Mouse (Mus musculus) heart, embryonic 15.5 days (tissue): ENCODE data around the gene Yrdc. TPM values are rescaled to one million over a fixed set of nuclear protein-coding genes. Genes with fewer than 3 reads are reported as not detected.
A peak's percentile ranks its signal among the peaks of the same experiment; 100 is the strongest.

ENCODE experiments used
- ATAC-seq: fragments of 200-750 bp; cut with Nextera tagmentation; replicated peaks from 2 replicates; pipeline ENCODE4 v1.8.0; 2017; ENCODE audit warnings: low read depth, moderate TSS enrichment; ENCODE audit not compliant: insufficient number of reproducible peaks, insufficient read depth, low FRiP score
- H3K27ac ChIP-seq: fragments of 300-500 bp; sonication (generic); 2 replicates; pipeline ENCODE4 v1.5.1; 2015; ENCODE audit warnings: mild to moderate bottlenecking, inconsistent platforms
- H3K27me3 ChIP-seq: fragments of 300-500 bp; sonication (generic); 2 replicates; pipeline ENCODE4 v1.6.1; 2015; ENCODE audit warnings: inconsistent platforms
- H3K36me3 ChIP-seq: fragments of 300-500 bp; sonication (generic); 2 replicates; pipeline ENCODE4 v1.6.1; 2015; ENCODE audit warnings: mild to moderate bottlenecking, inconsistent platforms
- H3K4me1 ChIP-seq: fragments of 300-500 bp; sonication (generic); replicated peaks from 2 replicates; pipeline ENCODE4 v1.6.1; 2015; ENCODE audit warnings: inconsistent platforms
- H3K4me2 ChIP-seq: fragments of 300-500 bp; sonication (generic); 2 replicates; pipeline ENCODE4 v1.6.1; 2015; ENCODE audit warnings: inconsistent platforms, mild to moderate bottlenecking, moderate library complexity
- H3K4me3 ChIP-seq: fragments of 300-500 bp; sonication (generic); 2 replicates; pipeline ENCODE4 v1.5.1; 2015; ENCODE audit warnings: mild to moderate bottlenecking, inconsistent platforms
- H3K9ac ChIP-seq: fragments of 300-500 bp; sonication (generic); 2 replicates; pipeline ENCODE4 v1.6.1; 2015; ENCODE audit warnings: mild to moderate bottlenecking, inconsistent platforms
- H3K9me3 ChIP-seq: fragments of 300-500 bp; sonication (generic); replicated peaks from 2 replicates; pipeline ENCODE4 v1.6.1; 2016; ENCODE audit warnings: inconsistent platforms
- WGBS: fragments of 180-500 bp; shearing (Covaris S2); methylation state at CpG from one replicate; pipeline ENCODE4 v1.1.7; 2015; ENCODE audit warnings: mixed read lengths; 5-methylcytosine and 5-hydroxymethylcytosine counted together
- polyA plus RNA-seq: library from polyadenylated mRNA; unstranded; fragments of >200 nt; fragmentation: Nextera tagmentation; extraction: Ambion mirVana; gene quantifications from 2 replicates; pipeline ENCODE4 v1.2.1, GENCODE M21; 2015

Yrdc gene
- polyA plus RNA-seq, 1 experiment from 2014 or later = 20.4 TPM

DNA sequence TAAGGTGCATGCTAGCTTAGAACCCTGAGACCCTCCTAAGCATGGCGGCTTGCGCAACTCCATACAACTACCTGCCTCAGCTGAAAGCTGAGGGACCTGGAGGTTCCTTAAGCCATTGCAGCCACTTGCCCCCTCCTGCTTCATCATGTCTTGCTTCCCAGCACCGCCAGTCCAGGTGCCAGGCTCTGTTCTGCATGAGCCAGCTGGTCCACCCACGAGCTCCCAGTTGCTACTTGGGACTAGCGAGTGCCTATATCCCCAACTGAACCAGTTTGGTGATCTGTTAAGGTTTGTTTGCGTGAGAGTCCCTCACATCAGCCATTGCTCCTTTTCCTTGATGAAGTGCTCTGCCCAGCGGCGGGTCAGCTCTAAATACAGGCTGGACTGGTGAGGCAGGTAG is 5.8 kb downstream of the Yrdc start:
- Histone ChIP-seq H3K27me3 (peaks cover 8% of the 10 kb centered on the region), H3K9me3 (no peaks in the 10 kb centered on the region), H3K4me3 (no peak overlapping the region), H3K4me1 (peaks cover 14% of the 10 kb centered on the region), H3K9ac (no peak overlapping the region), H3K27ac (no peak overlapping the region), H3K4me2 (no peak overlapping the region), H3K36me3 (peaks cover 19% of the 10 kb centered on the region; the same call in 1 of the 2 replicates)
- WGBS = 90% methylated on average over 8 of the region's 8 CpGs
- no peak for ATAC-seq

DNA sequence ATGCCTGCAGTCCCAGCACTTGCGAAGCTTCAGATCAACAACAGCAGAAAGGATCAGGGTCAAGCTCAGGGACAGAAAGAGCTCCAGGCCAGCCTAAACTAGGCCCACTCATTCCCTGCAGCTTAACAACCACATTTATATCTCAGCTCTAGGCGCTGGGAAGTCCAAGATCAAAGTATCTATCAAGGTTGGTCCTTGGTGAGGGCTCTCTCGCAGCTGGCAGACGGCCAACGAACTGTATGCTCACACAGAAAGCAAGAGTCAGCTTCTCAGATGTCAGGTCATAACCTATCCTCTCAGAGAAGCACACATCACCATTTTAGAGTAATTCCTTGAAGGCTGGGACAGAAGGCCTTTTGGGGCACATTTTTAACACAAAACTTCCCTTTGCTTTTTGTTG is 7.9 kb downstream of the Yrdc start:
- Histone ChIP-seq H3K4me1 (peaks cover 13% of the 10 kb centered on the region), H3K4me3 (no peak overlapping the region), H3K4me2 (no peak overlapping the region), H3K27ac (no peak overlapping the region), H3K36me3 (peaks cover 17% of the 10 kb centered on the region; the same call in 1 of the 2 replicates), H3K9me3 (no peaks in the 10 kb centered on the region), H3K27me3 (peaks cover 29% of the 10 kb centered on the region), H3K9ac (no peak overlapping the region)
- WGBS = 50% methylated on average over 5 of the region's 5 CpGs
- no peak for ATAC-seq

DNA sequence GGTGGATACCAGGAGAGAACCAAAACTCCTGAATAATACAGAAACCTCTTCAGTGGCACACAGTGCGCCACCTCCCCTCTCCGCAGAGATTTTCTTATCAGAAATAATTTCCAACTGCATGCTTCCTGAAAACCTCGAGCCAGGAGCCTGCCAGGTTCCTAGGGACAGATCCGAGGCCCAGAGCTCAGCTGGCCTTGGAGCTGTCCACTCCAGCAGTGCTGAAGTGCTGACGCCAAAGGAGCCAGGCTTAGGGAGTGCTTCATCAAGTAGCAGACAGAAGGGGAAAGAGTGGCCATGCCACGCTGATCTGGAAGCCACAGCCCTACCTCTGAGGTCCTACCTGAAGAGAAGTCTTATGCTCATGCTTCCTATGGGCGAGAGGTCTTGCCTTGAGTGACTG is 10.0 kb downstream of the Yrdc start:
- Histone ChIP-seq H3K4me1 (peaks cover 13% of the 10 kb centered on the region), H3K9me3 (no peaks in the 10 kb centered on the region), H3K4me2 (no peak overlapping the region), H3K27ac (no peak overlapping the region), H3K9ac (no peak overlapping the region), H3K27me3 (peaks cover 35% of the 10 kb centered on the region), H3K36me3 (peaks cover 6% of the 10 kb centered on the region; the same call in 1 of the 2 replicates), H3K4me3 (no peak overlapping the region)
- ATAC-seq = 0 out of 2 replicates have a peak, but pooled peaks have one; percentile 16
- 1% methylated on average over 7 of the region's 7 CpGs for WGBS

DNA sequence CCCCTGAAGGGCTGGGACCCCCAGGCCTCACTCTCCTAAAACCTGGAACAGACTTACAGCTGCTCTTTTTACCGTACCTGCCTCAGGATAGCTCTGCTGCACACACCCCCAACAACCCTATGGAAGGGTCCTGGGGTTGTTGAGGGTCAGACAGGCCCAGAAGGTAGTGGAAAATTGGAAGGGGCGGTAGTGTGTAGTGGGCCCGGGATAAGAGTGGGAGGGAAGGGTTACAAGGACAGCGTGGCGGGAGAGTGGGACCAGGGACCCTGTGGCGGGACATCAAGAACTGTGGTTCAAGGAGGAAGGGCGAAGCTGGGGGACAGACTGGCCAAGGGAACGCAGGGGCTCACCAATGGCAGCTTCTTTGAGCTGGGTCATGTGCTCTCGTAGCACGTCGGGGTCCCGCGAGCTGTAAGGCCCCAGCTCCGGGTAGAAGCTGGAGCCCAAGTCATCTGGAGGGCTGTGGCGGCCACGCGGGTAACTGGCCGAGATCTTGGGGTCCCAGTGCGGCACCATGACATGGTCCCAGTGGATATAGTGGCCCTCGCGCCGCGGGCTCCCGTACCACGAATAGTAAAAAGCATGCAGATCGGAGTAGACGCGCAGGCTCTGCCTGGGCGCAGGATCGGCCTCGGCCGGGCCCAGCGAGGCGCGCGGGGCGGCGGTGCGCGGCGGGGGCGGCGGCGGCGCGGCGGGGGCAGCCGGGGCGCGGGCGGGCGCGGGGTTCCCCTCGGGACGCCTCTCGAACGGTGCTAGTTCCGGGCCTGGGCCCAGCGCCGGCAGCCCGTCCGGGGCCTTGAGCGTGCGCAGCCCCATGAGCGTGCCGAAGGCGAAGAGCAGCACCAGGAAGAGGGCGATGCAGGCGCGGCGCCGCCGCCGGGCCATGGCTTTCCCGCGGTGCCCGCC is 11.1 kb downstream of the Yrdc start, which contains the start of gene Maneal:
Maneal (minus strand) TSS at position 889 of the 906 bp plus-strand sequence.
- Histone ChIP-seq H3K27me3 (peaks cover 37% of the 10 kb centered on the region), H3K4me3 (peak within 1 kb of the TSS; percentile 48), H3K9me3 (no peaks in the 10 kb centered on the region), H3K36me3 (no peaks in the 10 kb centered on the region; the same call in 1 of the 2 replicates), H3K27ac (no peak within 1 kb of the TSS), H3K4me2 (peak within 1 kb of the TSS; percentile 80), H3K9ac (no peak within 1 kb of the TSS), H3K4me1 (peaks cover 13% of the 10 kb centered on the region)
- 5% methylated on average over 43 of the region's 77 CpGs for WGBS
- ATAC-seq = peak; percentile 47

DNA sequence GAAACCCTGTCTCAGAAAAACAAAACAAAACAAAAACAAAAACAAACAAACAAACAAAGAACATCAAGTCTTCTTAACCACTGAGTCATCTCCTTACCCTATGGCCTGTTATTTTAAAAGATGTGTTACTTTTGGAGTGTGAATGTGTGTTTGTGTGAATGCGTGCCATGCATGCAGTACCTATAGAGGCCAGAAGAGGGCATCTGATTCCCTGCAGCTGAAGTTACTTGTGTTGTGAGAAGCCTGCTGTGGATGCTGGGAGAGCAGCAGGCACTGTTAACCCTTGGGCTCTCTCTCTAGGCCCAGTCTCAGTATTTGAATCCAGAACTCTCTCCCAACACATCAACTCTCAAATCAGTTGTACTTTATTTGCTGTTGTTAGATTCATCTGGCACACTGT is 22.2 kb downstream of the Yrdc start:
- 87% methylated on average over 1 of the region's 1 CpGs for WGBS
- no peak overlapping the region for H3K4me3 ChIP-seq
- ATAC-seq = no peak
- H3K27ac ChIP-seq = no peak overlapping the region
- H3K4me2 ChIP-seq = no peak overlapping the region
- H3K27me3 ChIP-seq = no peaks in the 10 kb centered on the region
- peaks cover 3% of the 10 kb centered on the region; the same call in 1 of the 2 replicates for H3K9me3 ChIP-seq
- no peak overlapping the region for H3K9ac ChIP-seq
- H3K4me1 ChIP-seq = no peaks in the 10 kb centered on the region
- H3K36me3 ChIP-seq = no peaks in the 10 kb centered on the region

DNA sequence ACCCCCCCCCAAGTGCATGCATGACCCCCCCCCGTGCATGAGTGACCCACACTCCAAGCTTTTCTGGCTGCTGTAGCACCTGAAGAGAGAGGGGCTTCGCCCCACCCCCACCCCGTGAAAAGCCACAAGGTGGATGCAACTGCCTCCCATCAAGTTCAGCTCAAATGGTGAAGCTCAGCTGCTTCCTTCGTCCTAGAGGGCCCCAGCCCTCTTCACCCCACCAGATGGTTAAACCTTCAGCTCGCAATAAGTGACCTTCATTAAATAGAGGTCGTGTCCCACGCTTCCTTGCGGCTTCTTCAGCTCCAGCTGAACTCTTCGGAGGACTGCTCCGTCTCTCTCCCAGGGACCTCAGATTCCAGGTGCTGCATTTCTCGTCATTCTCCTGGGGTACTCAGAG is 30.1 kb downstream of the Yrdc start, which contains the start of gene Epha10:
Epha10 (plus strand) TSS at position 301 of the 400 bp plus-strand sequence.
- H3K27me3 ChIP-seq = peaks cover 67% of the 10 kb centered on the region
- no peaks in the 10 kb centered on the region for H3K36me3 ChIP-seq
- H3K9me3 ChIP-seq = no peaks in the 10 kb centered on the region
- peak within 1 kb of the TSS; percentile 31 for H3K4me3 ChIP-seq
- H3K9ac ChIP-seq = no peak within 1 kb of the TSS
- no peak for ATAC-seq
- peaks cover 10% of the 10 kb centered on the region for H3K4me1 ChIP-seq
- 8% methylated on average over 11 of the region's 11 CpGs for WGBS
- H3K4me2 ChIP-seq = peak within 1 kb of the TSS; percentile 51
- H3K27ac ChIP-seq = no peak within 1 kb of the TSS

DNA sequence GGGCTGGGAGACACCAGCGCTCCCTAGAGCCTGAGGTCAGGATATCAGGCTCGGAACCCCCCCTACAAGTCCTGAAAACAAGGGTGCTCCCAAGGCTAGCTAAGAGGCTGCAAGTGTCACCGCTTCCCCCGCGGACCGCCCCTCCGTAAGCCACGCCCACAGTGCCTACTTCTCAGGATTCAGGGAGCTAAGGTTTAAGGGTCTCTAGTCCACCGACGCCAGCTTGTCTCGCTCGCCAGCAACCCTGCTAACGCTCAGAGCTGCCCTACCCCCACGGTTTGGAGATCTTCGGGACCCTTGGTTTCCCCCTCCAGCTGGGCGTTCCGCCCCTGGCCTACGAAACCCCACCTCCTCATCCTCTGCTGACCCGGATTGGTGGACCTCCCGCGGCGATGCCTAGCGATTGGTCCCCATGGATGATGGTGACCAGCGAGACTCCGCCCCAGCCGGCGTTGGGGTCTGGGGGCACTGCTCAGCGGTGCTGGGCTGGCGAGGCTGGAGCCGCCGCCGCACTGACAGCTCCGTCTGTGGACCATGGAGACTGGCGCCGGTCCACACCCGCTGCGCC is 30.9 kb downstream of the Yrdc start:
- Histone ChIP-seq H3K4me3 (peak overlapping the region; percentile 31), H3K4me2 (peak overlapping the region; percentile 51), H3K9me3 (no peaks in the 10 kb centered on the region), H3K27ac (no peak overlapping the region), H3K9ac (no peak overlapping the region), H3K36me3 (no peaks in the 10 kb centered on the region), H3K4me1 (peaks cover 10% of the 10 kb centered on the region), H3K27me3 (peaks cover 75% of the 10 kb centered on the region)
- ATAC-seq = peak; percentile 36; the same call in 1 of the 2 replicates
- WGBS = 1% methylated on average over 37 of the region's 37 CpGs

DNA sequence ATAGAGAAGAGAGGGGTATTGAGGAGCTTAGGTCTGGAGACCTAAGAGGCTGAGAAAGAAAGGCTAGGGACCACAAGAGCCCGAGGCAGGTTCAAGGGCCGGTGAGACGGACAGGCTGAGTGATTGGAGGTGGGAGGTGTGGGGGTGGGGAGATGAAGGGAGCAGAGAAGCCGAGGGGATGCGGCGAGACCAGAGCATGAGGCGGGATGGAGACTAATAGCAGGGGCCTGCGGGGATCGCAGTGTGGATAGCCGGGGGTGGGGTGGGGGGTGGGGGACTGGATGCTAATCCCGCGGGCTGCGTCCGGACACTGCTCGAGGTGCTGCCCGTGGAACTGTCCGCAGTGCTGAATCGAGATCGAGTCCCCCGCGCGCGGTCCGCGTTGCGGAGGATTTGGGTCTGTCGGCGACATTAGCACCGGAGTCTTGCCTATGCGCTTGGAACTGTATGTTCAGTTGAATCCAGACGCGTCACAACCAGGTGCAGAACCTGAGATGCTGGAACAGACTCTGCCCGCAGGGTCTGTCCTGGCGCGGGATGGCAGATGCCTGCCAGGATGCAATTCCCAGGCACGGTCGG is 31.8 kb downstream of the Yrdc start:
- H3K4me2 ChIP-seq = no peak overlapping the region
- peak overlapping the region; percentile 31; the same call in 1 of the 2 replicates for H3K4me3 ChIP-seq
- H3K9ac ChIP-seq = no peak overlapping the region

DNA sequence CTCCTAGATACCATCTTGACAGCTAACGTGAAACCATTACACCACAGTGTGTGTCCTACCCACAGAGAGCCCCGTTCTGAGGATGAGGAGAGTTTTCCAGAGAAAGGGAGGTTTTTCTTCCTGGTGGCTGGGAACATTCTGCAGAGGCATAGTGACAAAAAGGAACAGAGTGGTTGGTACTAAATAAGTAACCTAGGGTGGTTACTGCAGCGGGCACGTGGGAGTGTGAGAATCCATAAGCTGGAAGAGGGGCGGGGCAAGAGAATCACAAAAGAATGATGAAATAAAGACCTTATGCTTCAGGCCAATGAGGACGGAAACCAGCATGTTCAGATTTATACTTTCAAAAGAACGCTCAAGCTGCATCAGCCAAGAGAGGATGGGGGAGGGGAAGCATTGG is 38.2 kb downstream of the Yrdc start:
- H3K27me3 ChIP-seq = peaks cover 84% of the 10 kb centered on the region

More for the DNA sequence above, 31.8 kb downstream of the Yrdc start:
- Histone ChIP-seq H3K4me1 (peaks cover 10% of the 10 kb centered on the region), H3K9me3 (no peaks in the 10 kb centered on the region), H3K27me3 (peaks cover 80% of the 10 kb centered on the region), H3K27ac (no peak overlapping the region), H3K36me3 (no peaks in the 10 kb centered on the region)
- ATAC-seq = 0 out of 2 replicates have a peak, but pooled peaks have one; percentile 15
- under 1% methylated on average over 30 of the region's 37 CpGs for WGBS

DNA sequence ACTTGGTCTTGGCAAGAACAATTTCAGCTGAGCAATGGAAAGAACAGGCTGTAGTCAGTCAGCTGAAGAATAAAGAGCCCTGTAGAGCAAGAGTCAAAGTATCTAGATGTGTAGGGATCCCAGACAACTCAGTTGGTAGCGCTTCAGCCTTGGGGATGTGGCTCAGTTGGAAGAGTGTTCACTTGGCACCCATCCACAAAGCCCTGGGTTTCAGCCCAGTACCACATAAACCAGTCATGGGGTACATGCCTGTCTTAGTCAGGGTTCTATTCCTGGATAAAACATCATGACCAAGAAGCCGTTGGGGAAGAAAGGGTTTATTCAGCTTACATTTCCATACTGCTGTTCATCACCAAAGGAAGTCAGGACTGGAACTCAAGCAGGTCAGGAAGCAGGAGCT is 39.5 kb downstream of the Yrdc start:
- no peak overlapping the region for H3K9ac ChIP-seq
- no peak overlapping the region for H3K27ac ChIP-seq
- no peaks in the 10 kb centered on the region for H3K9me3 ChIP-seq
- no peak for ATAC-seq
- peaks cover 87% of the 10 kb centered on the region for H3K27me3 ChIP-seq
- peaks cover 6% of the 10 kb centered on the region for H3K4me1 ChIP-seq
- 75% methylated on average over 2 of the region's 2 CpGs for WGBS
- H3K4me3 ChIP-seq = no peak overlapping the region
- H3K36me3 ChIP-seq = no peaks in the 10 kb centered on the region
- H3K4me2 ChIP-seq = no peak overlapping the region

More for the DNA sequence above, 38.2 kb downstream of the Yrdc start:
- ATAC-seq = no peak
- 64% methylated on average over 7 of the region's 7 CpGs for WGBS
- Histone ChIP-seq H3K27ac (no peak overlapping the region), H3K9me3 (no peaks in the 10 kb centered on the region), H3K4me2 (no peak overlapping the region), H3K4me3 (no peak overlapping the region), H3K4me1 (no peaks in the 10 kb centered on the region), H3K9ac (no peak overlapping the region), H3K36me3 (no peaks in the 10 kb centered on the region)

DNA sequence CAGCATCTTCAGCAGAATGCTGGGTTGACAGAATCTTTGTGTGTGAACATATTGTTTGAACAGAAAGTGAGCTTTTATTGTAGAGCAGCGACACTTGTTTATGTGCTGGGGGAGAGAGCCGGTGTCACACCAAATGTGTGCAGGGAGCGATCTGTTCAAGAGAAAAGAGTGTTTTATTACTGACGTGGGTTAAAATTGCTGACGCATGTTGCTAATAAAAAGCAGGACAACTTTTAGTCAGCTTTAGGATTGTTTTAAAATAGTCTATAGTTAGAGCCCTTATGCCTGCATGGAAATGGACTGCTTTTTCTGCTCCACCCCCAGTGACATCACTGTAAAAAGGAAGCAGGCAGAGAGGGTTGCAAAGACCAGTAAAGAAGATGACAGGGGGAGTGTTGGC is 40.4 kb downstream of the Yrdc start:
- Histone ChIP-seq H3K4me2 (no peak overlapping the region), H3K36me3 (no peaks in the 10 kb centered on the region), H3K27ac (no peak overlapping the region), H3K9me3 (no peaks in the 10 kb centered on the region), H3K4me3 (no peak overlapping the region), H3K4me1 (peaks cover 8% of the 10 kb centered on the region), H3K27me3 (peaks cover 88% of the 10 kb centered on the region), H3K9ac (no peak overlapping the region)
- ATAC-seq = no peak
- 71% methylated on average over 5 of the region's 5 CpGs for WGBS
